Mouse (Mus musculus) kidney, embryonic 15.5 days (tissue): ENCODE results near the gene Sumf1. TPM values are rescaled to one million over a fixed set of nuclear protein-coding genes. Genes with fewer than 3 reads are reported as not detected.

ENCODE experiments used
- ATAC-seq: fragments of 200-750 bp; cut with Nextera tagmentation; replicated peaks from 2 replicates; pipeline ENCODE4 v1.8.0; 2017; ENCODE audit warnings: moderate TSS enrichment; ENCODE audit not compliant: low FRiP score
- H3K27ac ChIP-seq: fragments of 300-500 bp; sonication (generic); 2 replicates; pipeline ENCODE4 v1.5.1; 2015; ENCODE audit warnings: mild to moderate bottlenecking, inconsistent platforms
- H3K27me3 ChIP-seq: fragments of 300-500 bp; sonication (generic); 2 replicates; pipeline ENCODE4 v1.6.1; 2015; ENCODE audit warnings: inconsistent platforms
- H3K36me3 ChIP-seq: fragments of 300-500 bp; sonication (generic); 2 replicates; pipeline ENCODE4 v1.6.1; 2015; ENCODE audit warnings: inconsistent platforms
- H3K4me1 ChIP-seq: fragments of 300-500 bp; sonication (generic); 2 replicates; pipeline ENCODE4 v1.6.1; 2015; ENCODE audit warnings: inconsistent platforms
- H3K4me2 ChIP-seq: fragments of 300-500 bp; sonication (generic); 2 replicates; pipeline ENCODE4 v1.6.1; 2015; ENCODE audit warnings: moderate library complexity, mild to moderate bottlenecking, inconsistent platforms
- H3K4me3 ChIP-seq: fragments of 300-500 bp; sonication (generic); replicated peaks from 2 replicates; pipeline ENCODE4 v1.5.1; 2015; ENCODE audit warnings: mild to moderate bottlenecking, inconsistent platforms
- H3K9ac ChIP-seq: fragments of 300-500 bp; sonication (generic); 2 replicates; pipeline ENCODE4 v1.6.1; 2015; ENCODE audit warnings: mild to moderate bottlenecking, inconsistent platforms
- H3K9me3 ChIP-seq: fragments of 300-500 bp; sonication (generic); replicated peaks from 2 replicates; pipeline ENCODE4 v1.6.1; 2016; ENCODE audit warnings: inconsistent platforms
- WGBS: fragments of 180-500 bp; shearing (Covaris S2); methylation state at CpG from one replicate; pipeline ENCODE4 v1.1.7; 2015; ENCODE audit warnings: mixed read lengths; 5-methylcytosine and 5-hydroxymethylcytosine counted together
- polyA plus RNA-seq: library from polyadenylated mRNA; unstranded; fragments of >200 nt; fragmentation: Nextera tagmentation; extraction: Ambion mirVana; gene quantifications from 2 replicates; pipeline ENCODE4 v1.2.1, GENCODE M21; 2015

Sumf1 gene
- polyA plus RNA-seq, 1 experiment from 2014 or later, result 25.3 TPM

DNA sequence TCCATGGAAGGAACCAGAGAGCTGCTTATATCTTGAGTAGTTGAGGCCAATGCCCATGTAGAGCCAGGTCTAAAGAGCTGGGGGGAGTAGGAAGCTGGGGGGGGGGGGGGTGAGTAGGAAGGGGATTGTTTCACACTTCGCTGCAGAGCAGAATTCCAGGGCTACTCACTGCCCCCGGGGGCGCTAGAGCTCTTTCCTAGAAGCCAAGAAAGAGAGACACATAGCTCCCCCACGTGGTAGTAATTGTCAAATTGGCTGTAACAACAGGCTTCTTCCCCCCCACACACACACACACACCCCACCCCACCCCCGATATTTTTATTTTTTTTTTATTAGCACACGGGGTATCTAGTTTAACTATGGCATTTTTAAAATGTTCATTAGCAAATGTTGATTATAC lies 119.8 kb downstream of the Sumf1 start:
- Histone ChIP-seq H3K4me3 (peak overlapping the region; percentile 60), H3K27ac (peak overlapping the region; percentile 93), H3K9ac (0 out of 2 replicates have a peak overlapping the region, but pooled peaks have one; percentile 40), H3K36me3 (no peaks in the 10 kb centered on the region), H3K4me2 (peak overlapping the region; percentile 64), H3K27me3 (no peaks in the 10 kb centered on the region), H3K4me1 (no peaks in the 10 kb centered on the region), H3K9me3 (no peaks in the 10 kb centered on the region)
- 14% methylated on average over 5 of the region's 6 CpGs for WGBS
- no peak for ATAC-seq

DNA sequence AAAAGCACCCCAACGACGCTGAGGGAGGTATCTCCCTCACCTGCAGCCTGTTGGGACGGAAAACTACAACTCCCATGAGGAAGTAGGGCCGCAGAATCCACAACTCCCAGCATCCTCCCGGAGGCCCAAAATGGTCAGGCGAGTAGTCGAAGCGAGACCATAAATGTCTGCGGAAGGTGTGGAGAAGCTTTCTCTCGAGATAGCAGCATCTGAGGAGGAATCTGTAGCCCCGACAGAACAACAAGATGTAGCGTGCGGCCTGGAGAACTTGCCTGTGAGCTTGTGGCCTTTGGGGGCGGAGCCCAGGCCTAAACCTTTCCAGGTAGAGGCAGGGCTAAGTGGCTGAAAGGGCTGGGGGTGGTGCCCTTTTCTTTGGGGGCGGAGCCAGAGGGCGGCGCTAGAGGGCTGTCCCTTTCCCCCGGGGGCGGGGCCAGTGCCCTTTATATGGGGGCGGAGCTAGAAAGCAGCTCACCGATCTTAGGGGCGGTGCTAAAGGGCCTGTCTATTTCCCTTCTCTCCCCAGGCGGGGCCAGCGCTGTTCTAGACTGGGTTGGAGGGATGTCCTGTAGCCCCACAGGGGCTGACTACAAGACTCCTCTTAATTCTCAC lies 120.4 kb downstream of the Sumf1 start, which contains the start of gene Setmar:
Gene Setmar, plus strand, starts transcription at position 128 of the 609 bp plus-strand sequence.
- ATAC-seq, result peak; percentile 99
- under 1% methylated on average over 23 of the region's 24 CpGs for WGBS
- Histone ChIP-seq H3K9ac (peak within 1 kb of the TSS; percentile 53), H3K4me1 (no peaks in the 10 kb centered on the region), H3K27me3 (no peaks in the 10 kb centered on the region), H3K27ac (peak within 1 kb of the TSS; percentile 93), H3K36me3 (no peaks in the 10 kb centered on the region), H3K4me3 (peak within 1 kb of the TSS; percentile 60), H3K9me3 (no peaks in the 10 kb centered on the region), H3K4me2 (peak within 1 kb of the TSS; percentile 64)

DNA sequence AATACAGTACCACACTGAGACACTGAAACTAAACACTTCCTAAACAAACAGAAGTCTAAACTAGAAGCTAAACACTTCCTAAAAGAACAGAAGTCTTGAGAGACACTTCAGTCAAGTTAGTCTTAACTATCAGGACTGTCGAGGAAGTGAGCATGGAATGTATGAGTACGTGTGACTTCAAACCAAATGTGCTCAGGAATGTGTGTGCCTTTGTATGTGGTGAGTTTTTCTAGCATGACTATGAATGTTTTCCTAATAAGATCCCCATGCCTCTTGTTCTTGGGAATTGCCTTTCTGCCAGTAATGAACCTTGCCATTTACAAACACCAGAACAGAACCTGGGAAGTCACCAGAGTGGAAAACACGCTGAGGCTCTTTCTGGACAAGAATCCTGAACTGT lies 124.3 kb downstream of the Sumf1 start:
- H3K9me3 ChIP-seq, result no peaks in the 10 kb centered on the region
- H3K27ac ChIP-seq, result no peak overlapping the region
- H3K36me3 ChIP-seq, result no peaks in the 10 kb centered on the region
- no peak overlapping the region for H3K4me2 ChIP-seq
- H3K9ac ChIP-seq, result no peak overlapping the region
- ATAC-seq, result no peak
- no peaks in the 10 kb centered on the region for H3K4me1 ChIP-seq
- no peak overlapping the region for H3K4me3 ChIP-seq
- WGBS, result 78% methylated on average over 3 of the region's 3 CpGs
- H3K27me3 ChIP-seq, result no peaks in the 10 kb centered on the region

DNA sequence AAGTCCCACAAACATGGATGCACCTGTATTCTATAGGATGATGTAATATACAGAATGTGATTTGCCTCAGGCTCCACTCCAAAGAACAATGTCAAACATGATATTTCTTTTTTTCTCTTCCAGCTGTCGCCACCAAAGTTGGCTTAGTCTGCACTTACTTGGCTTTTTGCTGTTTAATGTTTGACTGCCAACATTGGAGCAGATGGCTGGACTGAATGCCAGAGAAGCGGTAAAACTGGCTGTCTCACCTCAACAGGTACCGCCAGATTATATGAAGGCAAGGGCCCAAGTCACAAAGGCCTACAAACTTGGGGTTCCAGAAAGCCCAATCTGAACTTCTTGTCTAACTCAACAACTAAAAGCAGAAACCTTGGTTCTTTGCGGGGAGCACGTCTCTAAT lies 127.3 kb downstream of the Sumf1 start:
- WGBS, result 86% methylated on average over 5 of the region's 5 CpGs
- H3K36me3 ChIP-seq, result no peaks in the 10 kb centered on the region
- H3K27ac ChIP-seq, result no peak overlapping the region
- no peak overlapping the region for H3K4me3 ChIP-seq
- no peaks in the 10 kb centered on the region for H3K4me1 ChIP-seq
- H3K4me2 ChIP-seq, result no peak overlapping the region
- H3K9me3 ChIP-seq, result no peaks in the 10 kb centered on the region
- H3K27me3 ChIP-seq, result no peaks in the 10 kb centered on the region
- H3K9ac ChIP-seq, result no peak overlapping the region
- no peak for ATAC-seq

DNA sequence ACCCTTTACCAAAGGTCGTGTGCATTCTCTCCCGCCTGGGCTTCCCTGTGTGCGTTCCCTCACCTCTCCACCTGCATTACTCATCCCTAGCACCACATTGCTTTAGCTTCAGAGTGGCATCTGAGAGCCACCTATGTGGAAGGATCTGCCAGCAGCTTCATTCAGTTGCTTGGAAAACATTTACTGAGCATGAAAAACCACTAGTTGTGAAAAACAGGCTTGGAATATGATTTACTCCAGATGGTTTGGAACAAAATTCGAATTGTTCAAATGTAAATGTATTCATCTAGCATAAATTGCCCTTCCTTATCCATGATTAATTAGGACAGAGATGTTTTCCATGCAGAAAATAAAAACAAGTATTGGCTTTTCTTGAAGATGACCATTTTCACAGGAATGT lies 128.0 kb downstream of the Sumf1 start:
- Histone ChIP-seq H3K27ac (no peak overlapping the region), H3K9ac (no peak overlapping the region), H3K4me3 (no peak overlapping the region), H3K27me3 (no peaks in the 10 kb centered on the region), H3K36me3 (no peaks in the 10 kb centered on the region), H3K4me1 (no peaks in the 10 kb centered on the region), H3K9me3 (no peaks in the 10 kb centered on the region), H3K4me2 (no peak overlapping the region)
- ATAC-seq, result no peak
- WGBS, result 62% methylated on average over 4 of the region's 4 CpGs

Other genes starting within 250 kb of the Sumf1 start
- 7.3 and 9.2 TPM in 2 replicates for gene Setmar, start 120.5 kb downstream of the Sumf1 start, polyA plus RNA-seq
- 18.6 and 19.4 TPM in 2 replicates for gene Itpr1, start 27.5 kb upstream of the Sumf1 start, polyA plus RNA-seq